Mouse (Mus musculus): ENCODE measurements at regions not wholly inside any gene's neighbourhood (a gene's known extent, or its start where the extent isn't known, plus 50 kb on each side); places are given as distances from the start of the nearest gene placed in this dataset.
"Not testable (repeated sequence)": the region's sequence is repeated elsewhere in the genome, so short reads cannot be mapped to it uniquely, and the experiment has no call there.

DNA sequence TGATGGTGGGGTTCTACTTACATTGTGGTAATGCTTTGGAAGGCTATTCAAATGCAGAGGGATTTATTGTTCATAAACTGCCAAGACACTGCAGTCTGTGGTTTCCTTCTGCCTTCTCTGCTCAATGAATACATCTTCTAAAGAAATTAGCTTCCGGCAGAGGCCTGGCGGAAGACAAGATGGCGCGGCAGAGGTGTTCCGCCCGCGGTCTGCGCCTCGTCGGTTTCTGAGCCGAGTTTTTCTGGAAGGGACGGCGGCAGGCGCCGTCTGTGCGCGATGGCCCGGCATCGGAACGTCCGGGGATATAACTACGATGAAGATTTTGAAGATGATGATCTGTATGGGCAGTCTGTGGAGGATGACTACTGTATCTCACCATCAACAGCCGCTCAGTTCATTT, 345.6 kb upstream of the Zwint start:
- TF ChIP-seq MAFK (IDR thresholded peaks at IDR 0.05; ENCODE audit: insufficient read depth, low read depth, low read length); ZC3H11A (IDR thresholded peaks at IDR 0.05; ENCODE audit: borderline replicate concordance, low read depth, low read length): not testable (repeated sequence)
